Mouse (Mus musculus): ENCODE data around the gene Cd99l2. TPM values are rescaled to one million over a fixed set of nuclear protein-coding genes. Genes with fewer than 3 reads are reported as not detected.
"Not testable (repeated sequence)": the region's sequence is repeated elsewhere in the genome, so short reads cannot be mapped to it uniquely, and the experiment has no call there.

Cd99l2 gene
- polyA plus RNA-seq, 1 experiment, result 8.8 TPM

GRCm38 (mm10) chrX:71528150-71528549 is 35.5 kb upstream of the Cd99l2 start:
- no peak for TF ChIP-seq POLR2A (IDR thresholded peaks at IDR 0.05; ENCODE audit: insufficient read depth, low read length)
- TF ChIP-seq CTCF (IDR thresholded peaks at IDR 0.05; ENCODE audit: low read depth, low read length), result no peak
- no peak for TF ChIP-seq EP300 (IDR thresholded peaks at IDR 0.05; ENCODE audit: insufficient read depth, low read depth, low read length)

GRCm38 (mm10) chrX:71527461-71527860 is 34.8 kb upstream of the Cd99l2 start:
- Histone ChIP-seq H3K27me3 (ENCODE audit: control insufficient read depth, insufficient read depth, low read length, poor library complexity, severe bottlenecking) (no peaks in the 10 kb centered on the region), H3K36me3 (ENCODE audit: control insufficient read depth, insufficient read depth, low read length, poor library complexity, severe bottlenecking) (no peaks in the 10 kb centered on the region), H3K4me3 (ENCODE audit: low read depth, low read length) (no peak overlapping the region), H3K9ac (ENCODE audit: low read depth, poor library complexity, severe bottlenecking) (no peak overlapping the region), H3K27ac (ENCODE audit: insufficient read depth, low read length) (no peak overlapping the region), H3K9me3 (replicated peaks; ENCODE audit: control insufficient read depth, insufficient read depth, low read length, poor library complexity, severe bottlenecking) (no peaks in the 10 kb centered on the region), H3K4me1 (ENCODE audit: control insufficient read depth, insufficient read depth, low read length) (no peaks in the 10 kb centered on the region)
- no peak for TF ChIP-seq EP300 (IDR thresholded peaks at IDR 0.05; ENCODE audit: insufficient read depth, low read depth, low read length)

More at GRCm38 (mm10) chrX:71528150-71528549, 35.5 kb upstream of the Cd99l2 start:
- no peak overlapping the region for H3K4me3 ChIP-seq (ENCODE audit: low read depth, low read length)
- H3K36me3 ChIP-seq (ENCODE audit: control insufficient read depth, insufficient read depth, low read length, poor library complexity, severe bottlenecking), result no peaks in the 10 kb centered on the region
- H3K27me3 ChIP-seq (ENCODE audit: control insufficient read depth, insufficient read depth, low read length, poor library complexity, severe bottlenecking), result no peaks in the 10 kb centered on the region
- no peak overlapping the region for H3K27ac ChIP-seq (ENCODE audit: insufficient read depth, low read length)
- H3K9me3 ChIP-seq (replicated peaks; ENCODE audit: control insufficient read depth, insufficient read depth, low read length, poor library complexity, severe bottlenecking), result no peaks in the 10 kb centered on the region
- no peak overlapping the region for H3K9ac ChIP-seq (ENCODE audit: low read depth, poor library complexity, severe bottlenecking)
- H3K4me1 ChIP-seq (ENCODE audit: control insufficient read depth, insufficient read depth, low read length), result no peaks in the 10 kb centered on the region

DNA sequence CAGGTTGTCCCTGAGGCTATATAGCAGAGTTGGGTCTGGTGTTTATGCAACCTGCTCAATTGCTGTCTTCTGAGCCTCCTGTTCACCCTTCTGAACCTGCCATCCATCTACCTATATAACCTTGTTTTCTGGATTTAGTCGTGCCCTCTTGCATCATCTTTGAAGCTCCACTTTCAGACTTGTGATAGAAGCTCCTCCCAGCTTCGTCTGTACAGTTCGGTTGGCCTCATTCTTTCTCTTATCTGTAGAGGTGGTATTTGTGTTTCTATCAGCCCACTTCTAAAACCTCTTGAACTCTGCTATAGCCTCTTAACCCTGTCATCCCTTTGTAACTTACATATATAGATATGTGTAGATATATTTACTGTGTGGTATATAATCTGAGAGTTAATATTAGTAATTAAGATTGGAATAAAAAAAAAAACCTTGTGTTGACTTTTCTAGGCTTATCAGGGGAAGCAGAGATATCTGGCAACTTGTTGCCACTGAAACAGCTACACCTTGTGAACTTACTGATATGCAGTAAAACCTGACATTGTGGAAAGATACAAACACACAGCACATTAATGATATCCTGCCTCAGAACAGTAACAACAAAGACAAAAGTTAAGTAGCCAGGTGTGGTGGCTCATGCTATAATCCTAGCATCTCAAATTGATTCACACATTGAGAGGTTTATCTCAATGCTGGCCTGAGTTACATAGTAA is 33.1 kb upstream of the Cd99l2 start:
- TF ChIP-seq POLR2A (IDR thresholded peaks at IDR 0.05; ENCODE audit: insufficient read depth, low read length) (no peak), CTCF (IDR thresholded peaks at IDR 0.05; ENCODE audit: low read depth, low read length) (no peak), EP300 (IDR thresholded peaks at IDR 0.05; ENCODE audit: insufficient read depth, low read depth, low read length) (no peak)
- no peaks in the 10 kb centered on the region for H3K27me3 ChIP-seq (ENCODE audit: control insufficient read depth, insufficient read depth, low read length, poor library complexity, severe bottlenecking)
- no peaks in the 10 kb centered on the region for H3K36me3 ChIP-seq (ENCODE audit: control insufficient read depth, insufficient read depth, low read length, poor library complexity, severe bottlenecking)
- H3K9ac ChIP-seq (ENCODE audit: low read depth, poor library complexity, severe bottlenecking), result no peak overlapping the region
- H3K9me3 ChIP-seq (replicated peaks; ENCODE audit: control insufficient read depth, insufficient read depth, low read length, poor library complexity, severe bottlenecking), result no peaks in the 10 kb centered on the region
- H3K4me3 ChIP-seq (ENCODE audit: low read depth, low read length), result no peak overlapping the region
- H3K4me1 ChIP-seq (ENCODE audit: control insufficient read depth, insufficient read depth, low read length), result no peaks in the 10 kb centered on the region
- H3K27ac ChIP-seq (ENCODE audit: insufficient read depth, low read length), result no peak overlapping the region

GRCm38 (mm10) chrX:71524310-71524709 is 31.7 kb upstream of the Cd99l2 start:
- no peaks in the 10 kb centered on the region for H3K4me1 ChIP-seq (ENCODE audit: control insufficient read depth, insufficient read depth, low read length)
- H3K9ac ChIP-seq (ENCODE audit: low read depth, poor library complexity, severe bottlenecking), result no peak overlapping the region
- no peaks in the 10 kb centered on the region for H3K9me3 ChIP-seq (replicated peaks; ENCODE audit: control insufficient read depth, insufficient read depth, low read length, poor library complexity, severe bottlenecking)
- no peak for TF ChIP-seq CTCF (IDR thresholded peaks at IDR 0.05; ENCODE audit: low read depth, low read length)
- no peak for TF ChIP-seq POLR2A (IDR thresholded peaks at IDR 0.05; ENCODE audit: insufficient read depth, low read length)
- no peak for TF ChIP-seq EP300 (IDR thresholded peaks at IDR 0.05; ENCODE audit: insufficient read depth, low read depth, low read length)
- no peaks in the 10 kb centered on the region for H3K27me3 ChIP-seq (ENCODE audit: control insufficient read depth, insufficient read depth, low read length, poor library complexity, severe bottlenecking)
- no peak overlapping the region for H3K4me3 ChIP-seq (ENCODE audit: low read depth, low read length)
- H3K36me3 ChIP-seq (ENCODE audit: control insufficient read depth, insufficient read depth, low read length, poor library complexity, severe bottlenecking), result no peaks in the 10 kb centered on the region
- no peak overlapping the region for H3K27ac ChIP-seq (ENCODE audit: insufficient read depth, low read length)

GRCm38 (mm10) chrX:71522889-71523288 is 30.2 kb upstream of the Cd99l2 start:
- Histone ChIP-seq H3K4me1 (ENCODE audit: control insufficient read depth, insufficient read depth, low read length) (no peaks in the 10 kb centered on the region), H3K9me3 (replicated peaks; ENCODE audit: control insufficient read depth, insufficient read depth, low read length, poor library complexity, severe bottlenecking) (no peaks in the 10 kb centered on the region), H3K27me3 (ENCODE audit: control insufficient read depth, insufficient read depth, low read length, poor library complexity, severe bottlenecking) (no peaks in the 10 kb centered on the region), H3K27ac (ENCODE audit: insufficient read depth, low read length) (no peak overlapping the region), H3K36me3 (ENCODE audit: control insufficient read depth, insufficient read depth, low read length, poor library complexity, severe bottlenecking) (no peaks in the 10 kb centered on the region), H3K4me3 (ENCODE audit: low read depth, low read length) (no peak overlapping the region), H3K9ac (ENCODE audit: low read depth, poor library complexity, severe bottlenecking) (no peak overlapping the region)
- TF ChIP-seq EP300 (IDR thresholded peaks at IDR 0.05; ENCODE audit: insufficient read depth, low read depth, low read length) (no peak), POLR2A (IDR thresholded peaks at IDR 0.05; ENCODE audit: insufficient read depth, low read length) (no peak), CTCF (IDR thresholded peaks at IDR 0.05; ENCODE audit: low read depth, low read length) (no peak)

DNA sequence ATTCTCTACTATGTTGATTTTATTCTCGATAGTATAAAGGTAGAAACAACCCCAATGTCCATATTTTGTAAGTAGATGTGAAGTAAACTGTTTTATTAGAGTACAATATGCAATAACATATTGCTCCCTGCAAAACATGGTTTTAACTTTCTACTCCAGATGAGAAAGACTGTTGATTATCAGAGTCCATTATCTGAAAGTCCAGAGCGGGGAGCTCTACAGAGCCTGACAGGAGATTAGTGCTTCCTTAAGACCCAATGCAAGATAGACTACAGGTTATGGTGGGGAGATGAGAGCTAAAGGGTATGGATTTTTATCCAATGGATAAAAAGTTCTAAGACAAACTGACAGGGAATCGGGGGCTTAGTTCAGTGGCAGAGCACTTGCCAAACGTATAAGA is 26.6 kb upstream of the Cd99l2 start:
- Histone ChIP-seq H3K9me3 (replicated peaks; ENCODE audit: control insufficient read depth, insufficient read depth, low read length, poor library complexity, severe bottlenecking) (no peaks in the 10 kb centered on the region), H3K36me3 (ENCODE audit: control insufficient read depth, insufficient read depth, low read length, poor library complexity, severe bottlenecking) (no peaks in the 10 kb centered on the region), H3K4me1 (ENCODE audit: control insufficient read depth, insufficient read depth, low read length) (no peaks in the 10 kb centered on the region), H3K27ac (ENCODE audit: insufficient read depth, low read length) (no peak overlapping the region), H3K9ac (ENCODE audit: low read depth, poor library complexity, severe bottlenecking) (no peak overlapping the region), H3K4me3 (ENCODE audit: low read depth, low read length) (no peak overlapping the region), H3K27me3 (ENCODE audit: control insufficient read depth, insufficient read depth, low read length, poor library complexity, severe bottlenecking) (no peaks in the 10 kb centered on the region)
- TF ChIP-seq CTCF (IDR thresholded peaks at IDR 0.05; ENCODE audit: low read depth, low read length) (no peak), POLR2A (IDR thresholded peaks at IDR 0.05; ENCODE audit: insufficient read depth, low read length) (no peak), EP300 (IDR thresholded peaks at IDR 0.05; ENCODE audit: insufficient read depth, low read depth, low read length) (no peak)

DNA sequence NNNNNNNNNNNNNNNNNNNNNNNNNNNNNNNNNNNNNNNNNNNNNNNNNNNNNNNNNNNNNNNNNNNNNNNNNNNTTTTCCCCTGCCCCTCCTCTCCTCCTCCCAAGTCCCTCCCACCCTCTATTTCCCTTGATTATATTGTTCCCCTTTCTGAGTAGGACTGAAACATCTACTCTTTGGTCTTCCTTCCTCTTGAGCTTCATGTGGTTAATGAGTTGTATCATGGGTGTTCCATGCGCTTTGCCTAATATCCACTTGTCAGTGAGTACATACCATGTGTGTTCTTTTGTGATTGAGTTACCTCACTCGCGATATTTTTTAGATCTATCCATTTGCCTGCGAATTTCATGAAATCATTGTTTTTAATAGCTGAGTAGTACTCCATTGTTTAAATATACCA is 13.9 kb upstream of the Cd99l2 start:
- H3K9ac ChIP-seq (ENCODE audit: low read depth, poor library complexity, severe bottlenecking); H3K27me3 ChIP-seq (ENCODE audit: control insufficient read depth, insufficient read depth, low read length, poor library complexity, severe bottlenecking); H3K36me3 ChIP-seq (ENCODE audit: control insufficient read depth, insufficient read depth, low read length, poor library complexity, severe bottlenecking); H3K9me3 ChIP-seq (replicated peaks; ENCODE audit: control insufficient read depth, insufficient read depth, low read length, poor library complexity, severe bottlenecking); H3K4me1 ChIP-seq (ENCODE audit: control insufficient read depth, insufficient read depth, low read length); H3K27ac ChIP-seq (ENCODE audit: insufficient read depth, low read length); H3K4me3 ChIP-seq (ENCODE audit: low read depth, low read length): not testable (repeated sequence)
